Mouse (Mus musculus) CD4-positive, CD25-positive, alpha-beta regulatory T cell, adult 2 months (primary cell): ENCODE data around the gene Irak3.
"Not testable (repeated sequence)": the region's sequence is repeated elsewhere in the genome, so short reads cannot be mapped to it uniquely, and the experiment has no call there.

Source experiments
- DNase-seq: peaks from one replicate; pipeline ENCODE4 v3.0.0-alpha.2; 2012; ENCODE audit warnings: low read depth, low spot score

Irak3 gene

GRCm38 (mm10) chr10:120201961-120202402 is at the start of gene Irak3:
TSS of gene Irak3 (minus strand) at chr10:120202130.
- DNase-seq = peak; percentile 90

GRCm38 (mm10) chr10:120250911-120251683 is 49.2 kb upstream of the Irak3 start:
- no peak for DNase-seq

- peak; percentile 88 for DNase-seq
Observed at GRCm38 (mm10) chr10:120246994-120247750, 45.2 kb upstream of the Irak3 start.

- no peak for DNase-seq
Observed at GRCm38 (mm10) chr10:120245681-120246080, 43.8 kb upstream of the Irak3 start.

- DNase-seq = no peak
Observed at GRCm38 (mm10) chr10:120242421-120242820, 40.5 kb upstream of the Irak3 start.

- DNase-seq = no peak
Observed at GRCm38 (mm10) chr10:120239476-120239875, 37.5 kb upstream of the Irak3 start.

GRCm38 (mm10) chr10:120238241-120238640 is 36.3 kb upstream of the Irak3 start:
- no peak for DNase-seq

- DNase-seq = no peak
Observed at GRCm38 (mm10) chr10:120236855-120237254, 34.9 kb upstream of the Irak3 start.

GRCm38 (mm10) chr10:120233655-120234367 is 31.9 kb upstream of the Irak3 start:
- DNase-seq = peak; percentile 82

GRCm38 (mm10) chr10:120231718-120232117 is 29.8 kb upstream of the Irak3 start:
- peak; percentile 89 for DNase-seq

- DNase-seq = peak; percentile 92
Observed at GRCm38 (mm10) chr10:120226871-120227661, 25.1 kb upstream of the Irak3 start, which contains the start of gene Llph. TSS of gene Llph (plus strand) at chr10:120227070.

GRCm38 (mm10) chr10:120220776-120221175 is 18.8 kb upstream of the Irak3 start:
- peak; percentile 59 for DNase-seq

- DNase-seq = peak; percentile 59
Observed at GRCm38 (mm10) chr10:120219578-120220359, 17.8 kb upstream of the Irak3 start.

- no peak for DNase-seq
Observed at GRCm38 (mm10) chr10:120218996-120219395, 17.1 kb upstream of the Irak3 start.

GRCm38 (mm10) chr10:120217099-120217498 is 15.2 kb upstream of the Irak3 start:
- not testable (repeated sequence) for DNase-seq

GRCm38 (mm10) chr10:120210096-120210495 is 8.2 kb upstream of the Irak3 start:
- no peak for DNase-seq

- DNase-seq = peak; percentile 55
Observed at GRCm38 (mm10) chr10:120209539-120209925, 7.6 kb upstream of the Irak3 start.

GRCm38 (mm10) chr10:120208575-120209538 is 6.9 kb upstream of the Irak3 start:
- DNase-seq = peak; percentile 69

- no peak for DNase-seq
Observed at GRCm38 (mm10) chr10:120208015-120208414, 6.1 kb upstream of the Irak3 start.
